Mouse (Mus musculus) liver, embryonic 11.5 days (tissue): ENCODE data around the gene Cnr2. TPM values are rescaled to one million over a fixed set of nuclear protein-coding genes. Genes with fewer than 3 reads are reported as not detected.

ENCODE experiments used
- ATAC-seq: fragments of 200-750 bp; cut with Nextera tagmentation; replicated peaks from 2 replicates; pipeline ENCODE4 v1.8.0; 2017; ENCODE audit warnings: moderate number of reproducible peaks, mild to moderate bottlenecking, moderate TSS enrichment, moderate library complexity; ENCODE audit not compliant: low FRiP score
- DNase-seq: peaks from one replicate; pipeline ENCODE4 v3.0.0-alpha.2; 2017; ENCODE audit warnings: low spot score
- H3K27ac ChIP-seq: fragments of 300-500 bp; sonication (generic); 2 replicates; pipeline ENCODE4 v1.5.1; 2014; ENCODE audit warnings: mild to moderate bottlenecking, low read depth, low read length, control low read depth
- H3K27me3 ChIP-seq: fragments of 300-500 bp; sonication (generic); replicated peaks from 2 replicates; pipeline ENCODE4 v1.6.1; 2014; ENCODE audit warnings: low read length, mixed read lengths; ENCODE audit not compliant: control insufficient read depth, insufficient read depth
- H3K36me3 ChIP-seq: fragments of 300-500 bp; sonication (generic); 2 replicates; pipeline ENCODE4 v1.6.1; 2014; ENCODE audit warnings: mild to moderate bottlenecking, low read length, moderate library complexity, mixed read lengths; ENCODE audit not compliant: control insufficient read depth, insufficient read depth
- H3K4me1 ChIP-seq: fragments of 300-500 bp; sonication (generic); replicated peaks from 2 replicates; pipeline ENCODE4 v1.6.1; 2014; ENCODE audit warnings: low read length, mixed read lengths; ENCODE audit not compliant: control insufficient read depth, insufficient read depth
- H3K4me2 ChIP-seq: fragments of 300-500 bp; sonication (generic); 2 replicates; pipeline ENCODE4 v1.6.1; 2014; ENCODE audit warnings: mild to moderate bottlenecking, control low read depth, moderate library complexity
- H3K4me3 ChIP-seq: fragments of 300-500 bp; sonication (generic); 2 replicates; pipeline ENCODE4 v1.5.1; 2014; ENCODE audit warnings: low read depth, low read length, control low read depth
- H3K9ac ChIP-seq: fragments of 300-500 bp; sonication (generic); 2 replicates; pipeline ENCODE4 v1.6.1; 2014; ENCODE audit warnings: low read depth, low read length, control low read depth
- H3K9me3 ChIP-seq: fragments of 300-500 bp; sonication (generic); 2 replicates; pipeline ENCODE4 v1.6.1; 2016; ENCODE audit warnings: low read length, inconsistent platforms, mixed read lengths; ENCODE audit not compliant: control insufficient read depth
- WGBS: fragments of 180-500 bp; shearing (Covaris S2); extraction: QIAGEN DNeasy Blood & Tissue Kit; methylation state at CpG from one replicate; pipeline ENCODE4 v1.1.7; 2014; 5-methylcytosine and 5-hydroxymethylcytosine counted together
- polyA plus RNA-seq: library from polyadenylated mRNA; unstranded; fragments of >200 nt; fragmentation: Nextera tagmentation; extraction: Ambion mirVana; gene quantifications from 2 replicates; pipeline ENCODE4 v1.2.1, GENCODE M21; 2014

Cnr2 gene
- polyA plus RNA-seq, 1 experiment from 2014 or later: 6.3 TPM

DNA sequence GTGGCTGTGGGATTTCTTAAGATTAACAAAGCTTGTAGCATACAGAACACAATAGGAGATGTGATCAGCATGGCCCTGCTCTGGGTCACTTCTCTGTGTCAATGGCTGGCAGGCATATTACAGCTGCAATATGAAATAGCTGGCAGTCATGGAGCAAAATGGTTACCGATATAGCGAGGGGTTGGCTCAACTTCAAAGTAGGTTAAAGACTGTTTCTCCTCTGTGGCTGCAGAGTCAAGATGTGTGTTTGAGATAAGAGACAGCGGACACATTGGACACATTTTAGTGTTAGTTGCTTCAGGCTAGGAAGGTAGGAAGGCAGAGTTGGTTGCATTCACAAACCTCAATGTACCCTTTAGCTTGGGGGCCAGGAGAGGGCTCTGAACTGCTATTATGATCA is 11.4 kb downstream of the Cnr2 start:
- H3K27ac ChIP-seq: peak overlapping the region; percentile 56; the same call in 1 of the 2 replicates
- H3K27me3 ChIP-seq: no peaks in the 10 kb centered on the region
- H3K4me1 ChIP-seq: peaks cover 20% of the 10 kb centered on the region
- H3K9ac ChIP-seq: no peak overlapping the region
- DNase-seq: no peak
- H3K4me3 ChIP-seq: no peak overlapping the region
- no peaks in the 10 kb centered on the region for H3K9me3 ChIP-seq
- H3K4me2 ChIP-seq: peak overlapping the region; percentile 30
- no peaks in the 10 kb centered on the region for H3K36me3 ChIP-seq
- WGBS: 39% methylated on average over 3 of the region's 3 CpGs
- peak; percentile 65 for ATAC-seq

DNA sequence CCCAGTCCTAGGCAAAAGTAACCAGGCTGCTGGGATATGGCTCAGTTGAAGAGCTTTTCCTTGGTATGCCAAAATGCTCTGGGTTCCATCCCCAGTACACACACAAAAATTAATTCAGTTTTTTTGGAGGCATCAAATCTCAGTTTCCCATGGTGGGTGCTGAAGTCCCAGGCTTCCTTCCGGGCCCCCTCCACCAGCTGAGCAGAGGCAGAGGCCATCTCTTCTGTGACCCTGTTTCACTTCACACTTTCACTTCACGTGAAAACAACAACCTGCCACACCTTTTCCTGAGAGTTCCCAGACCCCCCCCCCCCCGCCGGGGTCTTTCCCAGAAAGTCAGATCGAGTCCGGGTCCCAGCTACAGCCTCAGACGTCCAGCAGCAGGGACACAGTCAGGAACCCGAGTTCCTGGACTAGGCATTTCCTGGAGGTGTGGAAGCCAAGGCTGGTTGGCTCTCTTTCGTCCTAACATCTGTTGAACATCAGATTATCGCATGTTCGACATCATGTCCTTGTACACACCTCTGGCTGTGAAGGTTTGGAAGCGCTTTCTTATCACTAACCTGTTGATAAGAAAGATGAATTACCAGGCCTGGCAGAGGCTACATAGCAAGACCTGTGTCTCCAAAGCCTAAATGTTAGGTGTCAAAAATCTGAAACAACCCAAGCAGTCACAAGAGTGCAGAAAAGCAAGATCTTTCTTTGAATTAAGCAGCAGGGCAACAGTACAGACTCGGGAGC is 14.3 kb downstream of the Cnr2 start:
- no peaks in the 10 kb centered on the region for H3K27me3 ChIP-seq
- H3K4me3 ChIP-seq: no peak overlapping the region
- no peak for DNase-seq
- WGBS: 46% methylated on average over 13 of the region's 13 CpGs
- no peaks in the 10 kb centered on the region for H3K9me3 ChIP-seq
- no peaks in the 10 kb centered on the region for H3K36me3 ChIP-seq
- peaks cover 41% of the 10 kb centered on the region for H3K4me1 ChIP-seq
- H3K4me2 ChIP-seq: no peak overlapping the region
- H3K9ac ChIP-seq: no peak overlapping the region
- 0 out of 2 replicates have a peak overlapping the region, but pooled peaks have one; percentile 8 for H3K27ac ChIP-seq
- ATAC-seq: no peak

DNA sequence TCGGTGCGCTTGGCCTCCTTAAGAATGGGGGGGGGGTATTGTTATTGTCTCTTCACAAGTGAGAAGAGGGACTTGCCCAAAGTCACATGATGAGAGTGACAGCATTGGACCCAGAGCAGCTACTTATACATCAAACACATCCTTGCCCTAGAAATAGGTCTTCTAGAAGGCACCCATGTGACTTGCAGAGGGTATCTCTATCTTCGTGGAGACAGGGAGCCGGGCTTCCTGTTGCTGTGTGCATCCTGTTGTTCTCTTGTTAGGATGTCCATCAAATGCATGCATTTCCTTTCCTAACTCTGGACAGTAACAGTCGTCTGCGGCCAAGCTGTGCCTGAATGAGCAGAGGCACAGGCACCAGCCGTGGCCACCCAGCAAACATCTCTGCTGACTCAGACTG is 16.3 kb downstream of the Cnr2 start:
- 48% methylated on average over 7 of the region's 7 CpGs for WGBS
- H3K27ac ChIP-seq: peak overlapping the region; percentile 70

GRCm38 (mm10) chr4:135912164-135912563 is 17.0 kb downstream of the Cnr2 start:
- Histone ChIP-seq H3K27ac (peak overlapping the region; percentile 70), H3K4me2 (peak overlapping the region; percentile 43), H3K27me3 (no peaks in the 10 kb centered on the region), H3K4me1 (peaks cover 34% of the 10 kb centered on the region), H3K9me3 (no peaks in the 10 kb centered on the region), H3K36me3 (no peaks in the 10 kb centered on the region), H3K4me3 (peak overlapping the region; percentile 26; the same call in 1 of the 2 replicates), H3K9ac (no peak overlapping the region)
- WGBS: 41% methylated on average over 3 of the region's 3 CpGs
- DNase-seq (no peak), ATAC-seq (peak; percentile 39; the same call in 1 of the 2 replicates)

More for the DNA sequence above, 16.3 kb downstream of the Cnr2 start:
- Histone ChIP-seq H3K4me2 (peak overlapping the region; percentile 16; the same call in 1 of the 2 replicates), H3K9ac (no peak overlapping the region), H3K36me3 (no peaks in the 10 kb centered on the region), H3K4me1 (peaks cover 39% of the 10 kb centered on the region), H3K27me3 (no peaks in the 10 kb centered on the region), H3K9me3 (no peaks in the 10 kb centered on the region), H3K4me3 (peak overlapping the region; percentile 26; the same call in 1 of the 2 replicates)
- DNase-seq (no peak), ATAC-seq (peak; percentile 53)

GRCm38 (mm10) chr4:135912835-135913234 is 17.6 kb downstream of the Cnr2 start:
- H3K9ac ChIP-seq: peak overlapping the region; percentile 34; the same call in 1 of the 2 replicates
- no peak for DNase-seq
- no peaks in the 10 kb centered on the region for H3K36me3 ChIP-seq
- no peaks in the 10 kb centered on the region for H3K9me3 ChIP-seq
- 30% methylated on average over 3 of the region's 3 CpGs for WGBS
- H3K27ac ChIP-seq: peak overlapping the region; percentile 70
- H3K4me1 ChIP-seq: peaks cover 34% of the 10 kb centered on the region
- H3K4me2 ChIP-seq: peak overlapping the region; percentile 43
- no peaks in the 10 kb centered on the region for H3K27me3 ChIP-seq
- peak overlapping the region; percentile 26; the same call in 1 of the 2 replicates for H3K4me3 ChIP-seq
- peak; percentile 38; the same call in 1 of the 2 replicates for ATAC-seq

DNA sequence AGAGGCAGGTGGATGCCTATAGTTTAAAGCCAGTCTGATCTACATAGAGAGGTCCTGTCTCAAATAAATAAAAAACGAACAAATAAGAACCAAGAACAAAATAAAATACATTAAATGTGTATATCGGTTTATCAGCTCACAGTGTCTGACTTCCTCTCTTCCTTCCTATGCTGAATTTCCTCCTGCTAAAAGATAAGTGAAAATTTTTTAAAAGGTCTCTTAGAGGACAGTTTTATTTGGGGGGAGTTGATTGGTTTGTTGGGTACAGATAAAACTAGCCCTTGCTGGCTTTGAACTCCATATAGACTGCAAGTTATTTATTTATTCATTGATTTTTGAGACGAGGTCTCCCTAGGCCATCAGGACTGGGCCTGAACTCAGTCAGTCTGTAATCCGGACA is 18.2 kb downstream of the Cnr2 start:
- peak overlapping the region; percentile 43 for H3K4me2 ChIP-seq
- H3K27ac ChIP-seq: peak overlapping the region; percentile 48; the same call in 1 of the 2 replicates
- 39% methylated on average over 4 of the region's 4 CpGs for WGBS
- peak overlapping the region; percentile 20; the same call in 1 of the 2 replicates for H3K9ac ChIP-seq
- H3K27me3 ChIP-seq: no peaks in the 10 kb centered on the region
- H3K9me3 ChIP-seq: no peaks in the 10 kb centered on the region
- DNase-seq: no peak
- no peak overlapping the region for H3K4me3 ChIP-seq
- no peak for ATAC-seq
- no peaks in the 10 kb centered on the region for H3K36me3 ChIP-seq
- H3K4me1 ChIP-seq: peaks cover 34% of the 10 kb centered on the region

GRCm38 (mm10) chr4:135918635-135919279 is 23.6 kb downstream of the Cnr2 start:
- H3K4me3 ChIP-seq: no peak overlapping the region
- H3K4me1 ChIP-seq: peaks cover 11% of the 10 kb centered on the region
- no peaks in the 10 kb centered on the region for H3K9me3 ChIP-seq
- H3K36me3 ChIP-seq: peaks cover 3% of the 10 kb centered on the region; the same call in 1 of the 2 replicates
- H3K9ac ChIP-seq: no peak overlapping the region
- WGBS: 62% methylated on average over 13 of the region's 13 CpGs
- no peak for ATAC-seq
- no peaks in the 10 kb centered on the region for H3K27me3 ChIP-seq
- no peak for DNase-seq
- no peak overlapping the region for H3K27ac ChIP-seq
- no peak overlapping the region for H3K4me2 ChIP-seq

DNA sequence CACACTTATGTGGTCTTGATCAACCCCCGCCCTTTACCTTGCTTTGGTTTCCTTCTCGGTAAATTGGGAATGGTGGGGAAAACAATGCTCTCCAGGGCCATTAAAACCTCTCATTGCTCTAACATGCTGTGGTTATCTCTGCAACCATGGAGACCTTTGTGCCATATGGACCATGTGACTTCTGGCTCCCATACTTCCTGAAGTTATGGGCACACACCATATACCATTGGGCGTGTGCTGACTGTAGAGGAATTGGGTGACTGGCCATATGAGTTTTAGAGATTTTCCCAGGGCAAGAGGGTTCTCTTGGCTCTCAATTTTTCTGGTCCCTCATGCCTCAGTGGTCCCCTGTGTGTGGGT is 24.1 kb downstream of the Cnr2 start:
- no peak overlapping the region for H3K4me3 ChIP-seq
- ATAC-seq (no peak), DNase-seq (no peak)
- no peaks in the 10 kb centered on the region for H3K27me3 ChIP-seq
- WGBS: 87% methylated on average over 3 of the region's 3 CpGs
- no peak overlapping the region for H3K4me2 ChIP-seq
- H3K27ac ChIP-seq: no peak overlapping the region; the same call in 1 of the 2 replicates
- peaks cover 10% of the 10 kb centered on the region for H3K4me1 ChIP-seq
- H3K36me3 ChIP-seq: peaks cover 3% of the 10 kb centered on the region; the same call in 1 of the 2 replicates
- H3K9ac ChIP-seq: no peak overlapping the region
- no peaks in the 10 kb centered on the region for H3K9me3 ChIP-seq
